Mouse (Mus musculus): ENCODE results near the gene Fgf15.
"Not testable (repeated sequence)": the region's sequence is repeated elsewhere in the genome, so short reads cannot be mapped to it uniquely, and the experiment has no call there.

Fgf15 gene

GRCm38 (mm10) chr7:144888564-144889299 lies 7.6 kb upstream of the Fgf15 start:
- no peak for ATAC-seq (ENCODE audit: insufficient number of reproducible peaks, low FRiP score, low TSS enrichment)

DNA sequence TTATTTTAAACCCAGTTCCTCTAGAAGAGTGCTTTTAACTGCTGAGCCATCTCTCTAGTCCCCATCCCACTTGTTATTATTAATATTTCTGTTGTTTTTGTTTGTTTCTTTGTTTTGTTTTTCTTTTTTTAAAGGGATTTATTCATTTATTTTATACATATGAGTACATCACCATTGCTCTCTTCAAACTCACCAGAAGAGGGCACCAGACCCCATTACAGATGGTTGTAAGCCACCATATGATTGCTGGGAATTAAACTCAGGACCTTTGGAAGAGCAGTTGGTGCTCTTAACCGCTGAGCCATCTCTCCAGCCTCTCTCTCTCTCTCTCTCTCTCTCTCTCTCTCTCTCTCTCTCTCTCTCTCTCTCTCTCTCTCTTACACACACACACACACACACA lies 5.7 kb upstream of the Fgf15 start:
- not testable (repeated sequence) for ATAC-seq (ENCODE audit: insufficient number of reproducible peaks, low FRiP score, low TSS enrichment)

DNA sequence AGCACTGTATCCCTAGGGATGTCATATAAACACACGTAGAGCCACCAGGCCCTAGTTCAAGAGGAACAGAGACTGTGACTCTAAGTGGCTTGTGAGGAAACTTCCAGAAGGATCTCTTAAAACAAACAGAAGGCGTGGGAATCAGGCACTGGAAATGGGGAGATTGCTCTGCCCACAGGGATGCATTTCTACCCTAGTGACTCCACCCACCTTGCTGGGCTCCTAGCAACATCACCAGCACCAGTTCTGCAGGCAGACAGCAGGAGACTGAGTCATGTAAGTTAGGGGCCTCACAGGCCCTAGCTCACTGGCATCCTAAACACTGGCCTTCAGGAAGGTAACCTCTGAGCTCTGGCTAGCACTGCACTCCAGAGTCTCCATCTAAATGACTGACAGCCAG lies 4.5 kb upstream of the Fgf15 start:
- ATAC-seq (ENCODE audit: insufficient number of reproducible peaks, low FRiP score, low TSS enrichment) = no peak

- no peak for ATAC-seq (ENCODE audit: insufficient number of reproducible peaks, low FRiP score, low TSS enrichment)
These were observed 4.0 kb upstream of the Fgf15 start for GRCm38 (mm10) chr7:144892322-144892721.

GRCm38 (mm10) chr7:144894191-144894590 lies 2.1 kb upstream of the Fgf15 start:
- no peak for ATAC-seq (ENCODE audit: insufficient number of reproducible peaks, low FRiP score, low TSS enrichment)

DNA sequence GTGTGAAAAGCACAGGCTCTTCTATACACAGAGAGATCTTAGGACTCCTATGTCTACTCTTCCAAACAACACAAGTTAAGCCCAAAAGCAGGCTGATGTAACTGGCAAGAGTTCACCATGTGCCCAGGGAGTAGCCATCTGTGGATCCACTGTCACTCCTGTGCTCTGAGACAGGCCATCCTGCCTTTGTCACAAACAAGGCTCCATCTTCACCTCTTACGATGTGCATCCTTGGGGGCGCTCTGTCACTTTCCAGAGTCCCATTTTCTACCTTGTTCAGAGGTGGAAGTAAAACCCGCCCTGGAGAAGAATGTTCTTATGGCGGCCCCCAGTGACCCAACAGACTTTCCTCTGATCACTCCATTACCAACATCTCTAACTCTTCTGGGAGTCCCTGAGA lies 1.6 kb upstream of the Fgf15 start:
- no peak for ATAC-seq (ENCODE audit: insufficient number of reproducible peaks, low FRiP score, low TSS enrichment)

- peak; percentile 68; the same call in 1 of the 2 replicates for ATAC-seq (ENCODE audit: insufficient number of reproducible peaks, low FRiP score, low TSS enrichment)
These were observed 823 bp upstream of the Fgf15 start for GRCm38 (mm10) chr7:144895305-144896111.

- ATAC-seq (ENCODE audit: insufficient number of reproducible peaks, low FRiP score, low TSS enrichment) = no peak
These were observed 2.2 kb downstream of the Fgf15 start for GRCm38 (mm10) chr7:144898506-144898905.

DNA sequence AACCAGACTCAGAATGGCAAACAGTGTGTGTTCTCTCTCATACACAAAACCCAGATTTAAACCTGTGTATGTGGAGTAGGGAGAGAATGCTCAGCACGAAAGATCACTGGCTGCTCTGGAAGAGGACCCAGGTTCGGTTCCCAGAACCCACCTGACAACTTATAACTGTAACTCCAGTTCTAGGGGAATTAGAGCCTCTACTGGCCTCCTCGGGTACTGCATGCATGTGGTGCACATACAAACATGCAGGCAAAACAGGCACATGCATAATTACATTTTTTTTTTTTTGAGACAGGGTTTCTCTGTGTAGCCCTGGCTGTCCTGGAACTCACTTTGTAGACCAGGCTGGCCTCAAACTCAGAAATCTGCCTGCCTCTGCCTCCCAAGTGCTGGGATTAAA lies 9.2 kb downstream of the Fgf15 start:
- ATAC-seq (ENCODE audit: insufficient number of reproducible peaks, low FRiP score, low TSS enrichment) = not testable (repeated sequence)

DNA sequence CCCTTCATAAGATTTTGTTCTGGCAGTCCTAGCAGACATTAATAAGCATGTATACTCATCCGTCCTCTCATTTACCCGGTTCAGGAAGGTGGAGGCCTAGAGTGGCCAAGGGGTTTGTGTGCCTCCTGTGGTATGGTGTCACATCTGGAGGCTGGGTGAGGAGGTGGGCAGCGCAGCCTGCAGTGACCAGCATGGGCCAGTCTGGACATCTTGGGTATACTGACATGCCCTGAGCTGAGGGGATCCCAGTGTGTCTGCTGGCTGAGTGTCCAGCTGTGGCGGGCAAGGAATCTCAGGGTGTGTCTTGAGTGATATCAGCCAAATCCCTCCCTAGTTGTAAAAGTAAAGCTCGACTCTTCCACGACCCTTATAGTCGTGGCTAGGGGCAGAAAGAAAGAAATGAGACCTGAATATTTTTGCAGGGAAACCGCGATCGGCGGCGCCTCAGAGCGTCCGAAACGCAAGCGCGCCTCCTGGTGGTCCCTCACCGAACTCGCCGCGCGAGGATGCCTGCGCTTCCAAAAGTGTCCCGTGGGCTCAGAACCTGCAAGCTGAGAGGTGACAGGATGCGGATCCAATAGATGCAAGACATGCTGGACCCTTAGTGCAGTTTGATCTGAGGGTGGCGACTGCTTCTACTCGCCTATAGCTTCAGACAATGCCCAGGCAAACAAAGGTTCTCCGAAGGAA lies 10.5 kb downstream of the Fgf15 start:
- 0 out of 2 replicates have a peak, but pooled peaks have one; percentile 40 for ATAC-seq (ENCODE audit: insufficient number of reproducible peaks, low FRiP score, low TSS enrichment)

DNA sequence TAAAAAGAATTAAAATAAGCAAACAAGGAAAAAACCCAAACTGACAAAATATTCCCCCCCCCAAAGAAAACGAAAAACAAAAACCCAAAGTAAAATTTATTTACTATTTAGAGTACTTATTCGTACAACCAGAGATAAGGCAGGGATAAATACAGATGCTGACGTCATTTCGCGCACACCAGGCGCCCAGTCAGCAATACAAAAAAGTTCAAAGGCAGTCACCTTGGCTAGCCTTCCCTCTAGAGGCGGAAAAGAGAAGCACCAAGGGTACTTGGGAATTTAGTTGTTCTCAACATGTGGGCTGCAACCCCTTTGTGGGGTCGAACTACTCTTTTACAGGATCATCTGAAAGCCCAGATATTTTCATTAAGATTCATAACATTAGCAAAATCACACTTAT lies 11.5 kb downstream of the Fgf15 start:
- no peak for ATAC-seq (ENCODE audit: insufficient number of reproducible peaks, low FRiP score, low TSS enrichment)

DNA sequence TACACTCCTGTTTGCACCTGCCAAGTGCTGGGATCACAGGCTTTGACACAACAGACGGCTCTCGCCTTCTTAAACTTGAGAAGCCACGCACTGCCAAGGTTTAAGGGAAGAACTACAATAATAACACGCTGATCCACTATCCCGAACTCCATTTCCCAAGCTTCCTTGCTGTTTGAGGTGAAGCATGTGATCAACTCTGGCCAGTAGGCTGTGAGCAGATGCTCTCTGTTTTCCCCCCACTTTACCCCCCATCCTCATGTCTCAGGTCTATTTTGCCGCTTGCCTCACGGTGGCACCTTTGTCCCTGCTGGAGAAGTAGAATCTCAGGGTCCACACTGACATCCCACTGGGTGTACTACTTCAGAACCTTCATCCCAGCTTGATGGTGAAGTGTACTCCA lies 12.4 kb downstream of the Fgf15 start:
- no peak for ATAC-seq (ENCODE audit: insufficient number of reproducible peaks, low FRiP score, low TSS enrichment)

DNA sequence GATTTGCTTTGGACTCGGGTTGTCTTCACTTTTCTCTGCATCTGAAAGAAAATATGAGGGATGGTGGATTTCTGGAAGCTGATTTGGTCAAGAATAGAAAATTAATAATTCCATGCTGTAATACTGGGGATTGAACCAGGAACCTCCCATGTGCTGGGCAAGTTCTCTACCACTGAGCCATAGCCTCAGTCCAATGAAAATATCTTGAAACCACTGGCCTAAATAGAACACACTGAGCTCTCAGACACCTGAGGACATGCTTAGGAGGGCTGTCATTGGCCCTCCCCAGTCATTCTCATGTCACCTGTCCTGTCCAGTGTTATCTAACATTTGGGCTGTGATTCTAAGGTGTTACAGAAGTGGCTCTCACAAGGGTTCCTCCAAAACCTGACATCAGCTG lies 14.8 kb downstream of the Fgf15 start:
- no peak for ATAC-seq (ENCODE audit: insufficient number of reproducible peaks, low FRiP score, low TSS enrichment)

DNA sequence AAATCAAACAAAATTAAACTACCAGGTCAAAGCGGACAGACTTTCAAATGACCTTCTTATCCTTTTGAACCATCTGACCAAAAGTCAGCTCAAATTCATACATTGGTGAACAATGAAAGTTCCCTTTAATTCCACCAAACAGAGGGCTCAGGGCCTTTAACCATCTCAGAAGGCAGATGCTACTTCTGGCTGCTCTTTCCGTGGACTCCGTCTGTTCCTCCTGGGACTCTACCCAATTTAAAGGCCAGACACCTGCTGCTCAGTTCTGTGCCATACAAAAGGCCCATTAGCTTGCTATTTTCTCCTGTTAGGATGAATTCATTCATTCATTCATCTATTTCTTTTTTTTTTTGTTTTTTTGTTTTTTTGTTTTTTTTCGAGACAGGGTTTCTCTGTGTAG lies 16.6 kb downstream of the Fgf15 start:
- peak; percentile 53; the same call in 1 of the 2 replicates for ATAC-seq (ENCODE audit: insufficient number of reproducible peaks, low FRiP score, low TSS enrichment)

DNA sequence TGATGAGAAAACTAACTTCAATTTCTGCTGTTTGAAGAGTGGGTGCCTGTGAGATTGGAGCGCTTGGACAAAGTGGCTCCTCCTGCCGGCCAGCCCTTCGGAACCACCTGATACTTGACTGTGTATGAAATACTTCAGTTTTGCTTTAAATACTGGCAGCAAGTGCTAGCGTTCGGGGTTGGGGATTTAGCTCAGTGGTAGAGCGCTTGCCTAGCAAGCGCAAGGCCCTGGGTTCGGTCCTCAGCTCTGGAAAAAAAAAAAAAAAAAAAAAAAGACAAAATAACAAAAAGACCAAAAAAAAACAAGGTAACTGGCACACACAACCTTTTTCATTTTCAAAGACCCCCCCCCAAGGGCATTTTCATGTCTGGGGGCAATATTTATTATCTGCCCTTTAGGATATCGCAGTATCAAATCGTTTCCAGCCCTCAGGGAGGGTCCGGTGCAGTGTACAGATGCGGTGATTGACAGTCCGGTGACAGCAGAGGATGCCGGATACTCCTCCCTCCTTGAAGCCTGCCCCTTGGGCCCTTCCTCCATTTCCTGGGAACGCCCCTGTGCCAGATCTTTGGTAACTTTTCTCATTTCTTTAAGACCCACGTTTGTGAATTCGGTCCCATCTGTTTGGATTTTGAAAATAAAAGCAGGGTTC lies 18.1 kb downstream of the Fgf15 start:
- peak; percentile 67 for ATAC-seq (ENCODE audit: insufficient number of reproducible peaks, low FRiP score, low TSS enrichment)

DNA sequence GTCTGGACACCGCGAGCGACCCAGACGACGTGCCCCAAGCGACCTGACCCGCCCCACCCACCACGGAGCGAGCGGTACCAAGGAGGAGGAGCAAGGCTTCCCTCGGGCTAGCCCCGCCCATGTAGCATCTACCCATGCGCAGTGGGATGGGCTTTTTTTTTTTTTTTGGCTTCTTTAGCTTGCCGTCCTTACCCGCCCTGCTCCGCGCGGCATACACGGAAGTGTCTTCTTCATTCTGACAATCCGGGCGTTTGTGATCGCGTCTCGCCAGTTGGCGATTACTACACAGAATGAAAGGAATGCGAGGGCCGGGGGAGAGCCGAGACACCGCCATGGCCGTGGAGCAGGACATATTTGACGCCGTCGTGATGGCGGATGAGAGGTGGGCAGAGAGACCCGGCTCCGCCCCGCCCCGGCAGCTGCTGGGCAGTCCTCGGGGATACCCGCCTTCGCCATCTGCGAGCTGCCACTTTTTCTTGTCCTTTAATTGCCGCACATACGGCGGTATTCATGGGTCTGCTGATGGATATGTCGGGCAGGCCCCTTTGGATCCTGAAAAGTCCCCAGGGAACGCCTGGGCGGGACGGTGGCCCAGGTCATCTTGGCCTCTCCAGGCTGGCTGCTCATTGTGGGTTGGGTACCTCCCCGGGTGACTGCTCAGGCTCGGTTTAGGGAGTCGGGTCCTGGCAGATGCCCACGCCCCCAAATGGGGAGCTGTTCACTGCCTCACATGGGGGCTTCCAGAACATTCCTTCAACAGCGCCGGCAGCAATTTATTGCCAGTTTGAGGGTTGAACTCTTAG lies 18.8 kb downstream of the Fgf15 start, which contains the start of gene LTO1:
Gene LTO1 (plus strand): TSS at position 153 of the 803 bp plus-strand sequence.
- ATAC-seq (ENCODE audit: insufficient number of reproducible peaks, low FRiP score, low TSS enrichment) = peak; percentile 76

GRCm38 (mm10) chr7:144918823-144919222 lies 22.5 kb downstream of the Fgf15 start:
- ATAC-seq (ENCODE audit: insufficient number of reproducible peaks, low FRiP score, low TSS enrichment) = no peak

- ATAC-seq (ENCODE audit: insufficient number of reproducible peaks, low FRiP score, low TSS enrichment) = no peak
These were observed 31.3 kb downstream of the Fgf15 start for GRCm38 (mm10) chr7:144927591-144927990.

DNA sequence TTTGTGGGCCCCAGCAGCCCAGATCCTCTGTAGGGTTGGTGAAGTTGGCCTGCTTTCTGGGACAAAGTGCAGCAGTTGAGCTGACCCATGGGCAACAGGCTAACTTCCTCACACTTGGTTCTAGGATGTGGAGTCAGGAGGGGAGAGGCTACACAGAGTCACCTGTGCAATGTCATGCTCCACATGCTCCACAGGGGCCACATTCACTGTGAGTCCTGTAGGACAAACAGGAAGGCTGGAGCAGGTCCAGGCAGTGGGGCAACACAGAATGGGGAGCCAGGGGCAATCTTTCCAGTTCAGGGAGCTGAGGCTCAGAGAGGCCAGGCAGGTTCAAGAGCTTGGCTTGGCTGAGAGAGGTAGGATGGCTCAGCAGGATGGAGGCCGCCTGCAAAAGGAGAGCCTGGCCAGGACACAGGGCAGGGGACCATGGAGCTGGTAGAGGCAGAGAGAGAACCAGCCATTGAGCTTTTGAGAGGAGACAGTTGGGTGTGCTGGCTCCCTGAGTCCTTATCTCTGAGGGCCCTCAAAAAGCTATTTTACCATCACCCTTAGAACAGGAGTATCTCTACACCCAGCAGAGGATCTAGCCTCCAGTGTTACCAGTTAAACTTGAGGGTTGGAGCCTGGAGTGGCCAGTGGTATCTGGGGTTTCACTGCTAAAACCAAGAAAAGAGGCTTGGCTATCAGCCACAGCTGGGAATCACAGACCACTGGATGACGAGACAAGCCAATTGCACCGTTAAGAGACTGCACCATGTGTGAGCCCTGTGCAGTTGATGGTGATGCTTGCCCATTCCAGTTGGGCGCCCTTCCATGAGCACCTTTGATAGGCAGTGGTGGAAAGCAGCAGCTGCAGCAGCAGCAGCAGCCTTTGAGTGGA lies 31.9 kb downstream of the Fgf15 start:
- no peak for ATAC-seq (ENCODE audit: insufficient number of reproducible peaks, low FRiP score, low TSS enrichment)

All from cerebellum, adult (tissue).